Mouse (Mus musculus): ENCODE data around the gene Pde4d.

DNA sequence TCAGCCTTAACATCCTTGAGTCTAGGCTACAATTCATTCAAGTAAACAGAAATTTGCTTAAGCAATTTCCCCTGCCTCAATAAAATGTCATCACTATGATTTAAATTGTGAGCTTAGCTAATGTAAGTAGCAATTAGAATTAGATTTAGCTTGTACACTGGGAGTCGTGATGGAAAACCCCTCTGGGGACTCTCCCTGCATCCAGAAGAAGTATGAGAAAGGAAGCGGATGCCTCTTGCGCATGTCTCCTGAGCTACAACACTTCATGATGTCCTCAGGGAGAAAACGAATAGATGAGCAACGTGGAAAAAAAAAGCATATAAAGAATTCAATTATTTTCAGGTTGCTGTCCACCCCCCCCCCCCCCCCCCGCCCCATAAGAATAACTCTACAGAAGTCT lies 20.9 kb upstream of the Pde4d start:
- TF ChIP-seq CTCF (IDR thresholded peaks at IDR 0.05; ENCODE audit: borderline replicate concordance, insufficient read depth, low read depth, low read length) = no peak
- no peak for TF ChIP-seq POLR2A (IDR thresholded peaks at IDR 0.05; ENCODE audit: borderline replicate concordance, insufficient read depth, low read length)
